ENCODE assay signal across 8 mouse cellular contexts in the genomic region with DNA sequence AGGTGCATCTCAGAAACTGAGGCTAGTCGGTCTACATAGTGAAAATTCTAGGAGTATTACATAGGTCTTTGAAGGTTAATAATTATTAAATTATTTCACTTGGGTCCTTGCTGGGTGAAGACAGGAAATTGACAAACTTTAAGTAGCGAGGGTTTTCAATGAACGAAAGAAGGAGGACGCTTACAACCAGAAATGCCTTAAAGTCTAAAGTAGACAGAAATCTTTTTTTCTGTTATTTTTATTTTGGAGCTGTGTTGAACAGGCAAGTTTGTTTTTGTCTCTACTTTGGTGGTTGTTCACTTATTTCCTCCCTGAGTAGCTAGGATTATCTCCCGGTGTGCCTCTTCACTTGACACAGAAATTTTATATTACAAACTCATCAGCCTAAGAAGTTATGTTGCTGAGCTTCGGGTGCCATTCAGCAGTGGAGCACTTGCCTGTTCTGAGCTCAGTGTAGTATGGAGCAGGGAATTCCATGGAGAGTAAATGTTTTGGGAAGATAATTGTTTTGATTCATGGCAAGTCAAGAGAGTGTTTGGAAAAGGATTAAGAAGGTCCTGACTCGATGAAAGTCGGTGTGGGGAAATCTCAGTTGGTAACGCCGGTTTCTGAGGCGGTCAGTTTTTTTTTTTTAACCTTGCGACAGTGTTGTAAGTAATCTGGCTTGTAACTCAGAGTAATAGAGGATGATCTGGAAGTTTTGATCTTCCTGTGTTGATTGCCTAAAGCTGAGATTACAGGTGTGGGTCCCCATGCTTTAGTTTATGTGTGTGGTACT. TPM values are rescaled to one million over a fixed set of nuclear protein-coding genes. Genes with fewer than 3 reads are reported as not detected.
DNase-seq lines count a peak whose midpoint lies in the region; ATAC-seq and TF ChIP-seq lines count a peak whose summit lies in the region.

No protein-coding gene starts in this region.

- no peaks in the 10 kb centered on the region for H3K9me3 ChIP-seq in lung, postnatal 0 days (ENCODE audit: low read length)
- H3K9me3 ChIP-seq in limb, embryonic 11.5 days (ENCODE audit: control insufficient read depth, low read length), result no peaks in the 10 kb centered on the region
- no peaks in the 10 kb centered on the region for H3K9me3 ChIP-seq in stomach, embryonic 15.5 days

- H3K27ac ChIP-seq in lung, postnatal 0 days (ENCODE audit: low read length), result no peak overlapping the region
- no peak overlapping the region for H3K27ac ChIP-seq in limb, embryonic 11.5 days (replicated peaks; ENCODE audit: low read depth, low read length)
- H3K27ac ChIP-seq in stomach, embryonic 15.5 days, result no peak overlapping the region

- peak overlapping the region; percentile 58 for H3K4me2 ChIP-seq in lung, postnatal 0 days (replicated peaks; ENCODE audit: low read depth, low read length)
- peak overlapping the region; percentile 66 for H3K4me2 ChIP-seq in limb, embryonic 11.5 days (ENCODE audit: low read depth, severe bottlenecking)
- H3K4me2 ChIP-seq in stomach, embryonic 15.5 days, result peak overlapping the region; percentile 79

- TF ChIP-seq EP300 in lung, postnatal 0 days (IDR thresholded peaks at IDR 0.05), result no peak

- TF ChIP-seq CTCF in lung, postnatal 0 days (IDR thresholded peaks at IDR 0.05), result no peak

- WGBS in lung, postnatal 0 days, result 2% methylated on average over 12 of the region's 12 CpGs
- 33% methylated on average over 12 of the region's 12 CpGs for WGBS in limb, embryonic 11.5 days
- 3% methylated on average over 12 of the region's 12 CpGs for WGBS in stomach, embryonic 15.5 days

- peaks cover 4% of the 10 kb centered on the region; the same call in 1 of the 2 replicates for H3K4me1 ChIP-seq in lung, postnatal 0 days (ENCODE audit: insufficient read depth, low read depth, low read length)
- H3K4me1 ChIP-seq in limb, embryonic 11.5 days (ENCODE audit: control insufficient read depth, insufficient read depth, low read length), result peaks cover 7% of the 10 kb centered on the region; the same call in 1 of the 2 replicates
- peaks cover 9% of the 10 kb centered on the region; the same call in 1 of the 2 replicates for H3K4me1 ChIP-seq in stomach, embryonic 15.5 days

- no peak for DNase-seq in lung, postnatal 0 days (ENCODE audit: low spot score)
- DNase-seq in lung, postnatal 25 days (ENCODE audit: low spot score), result no peak
- DNase-seq in fat pad, adult 2 months (ENCODE audit: extremely low read depth, low read depth, low spot score), result peak; percentile 30
- DNase-seq in limb, embryonic 11.5 days (ENCODE audit: low spot score), result no peak
- no peak for DNase-seq in thymus, postnatal 0 days (ENCODE audit: low spot score)
- DNase-seq in kidney, adult 8-10 months, result no peak
- no peak for DNase-seq in left cerebral cortex, adult 18-20 months (ENCODE audit: low spot score in 2 of 2)

- 0 out of 2 replicates have a peak overlapping the region, but pooled peaks have one; percentile 70 for H3K9ac ChIP-seq in lung, postnatal 0 days (replicated peaks; ENCODE audit: low read depth)
- H3K9ac ChIP-seq in limb, embryonic 11.5 days (ENCODE audit: low read length), result peak overlapping the region; percentile 53
- peak overlapping the region; percentile 30; the same call in 1 of the 2 replicates for H3K9ac ChIP-seq in stomach, embryonic 15.5 days

- H3K36me3 ChIP-seq in lung, postnatal 0 days (ENCODE audit: insufficient read depth, low read length), result no peaks in the 10 kb centered on the region
- H3K36me3 ChIP-seq in limb, embryonic 11.5 days (ENCODE audit: control insufficient read depth, insufficient read depth, low read length), result no peaks in the 10 kb centered on the region; the same call in 1 of the 2 replicates
- 0 out of 2 replicates have a peak, but pooled peaks cover 2% of the 10 kb centered on the region for H3K36me3 ChIP-seq in stomach, embryonic 15.5 days

- ATAC-seq in lung, postnatal 0 days, result no peak
- ATAC-seq in limb, embryonic 11.5 days (ENCODE audit: insufficient number of reproducible peaks, low FRiP score, low TSS enrichment, low read depth), result no peak
- ATAC-seq in stomach, embryonic 15.5 days (ENCODE audit: insufficient read depth, low FRiP score, low read depth), result no peak

- peak overlapping the region; percentile 55 for H3K4me3 ChIP-seq in lung, postnatal 0 days (ENCODE audit: low read depth, low read length)
- H3K4me3 ChIP-seq in limb, embryonic 11.5 days (ENCODE audit: low read depth, low read length), result peak overlapping the region; percentile 57
- peak overlapping the region; percentile 58 for H3K4me3 ChIP-seq in stomach, embryonic 15.5 days (replicated peaks)

- no peaks in the 10 kb centered on the region for H3K27me3 ChIP-seq in lung, postnatal 0 days (replicated peaks; ENCODE audit: insufficient read depth, low read length)
- no peaks in the 10 kb centered on the region for H3K27me3 ChIP-seq in limb, embryonic 11.5 days (ENCODE audit: control insufficient read depth, insufficient read depth, low read length)
- no peaks in the 10 kb centered on the region for H3K27me3 ChIP-seq in stomach, embryonic 15.5 days (replicated peaks)

RNA-seq across cellular contexts. Expression of a gene that starts 0.8 kb away (rescaled TPM):
- polyA plus RNA-seq in lung, postnatal 0 days (2015; fragmentation: Nextera tagmentation; extraction: Ambion mirVana), result 2.6 and 2.9 TPM in 2 replicates
- polyA plus RNA-seq in limb, embryonic 11.5 days (2014; fragmentation: Nextera tagmentation; extraction: Ambion mirVana), result 10.0 and 10.4 TPM in 2 replicates
- 7.7 and 8.0 TPM in 2 replicates for polyA plus RNA-seq in stomach, embryonic 15.5 days (2015; fragmentation: Nextera tagmentation; extraction: Ambion mirVana)
- polyA plus RNA-seq in thymus, postnatal 0 days (2015; fragmentation: Nextera tagmentation; extraction: Ambion mirVana), result 21.5 and 23.5 TPM in 2 replicates
- 1 to 10 TPM; 4.2 to 4.7 TPM for total RNA-seq in left cerebral cortex, adult 18-20 months (2021)

RNA-seq across cellular contexts. Expression of a gene that starts 0.9 kb away (rescaled TPM):
- polyA plus RNA-seq in lung, postnatal 0 days (2015; fragmentation: Nextera tagmentation; extraction: Ambion mirVana), result 16.3 and 20.7 TPM in 2 replicates
- polyA plus RNA-seq in limb, embryonic 11.5 days (2014; fragmentation: Nextera tagmentation; extraction: Ambion mirVana), result 33.7 and 37.2 TPM in 2 replicates
- polyA plus RNA-seq in stomach, embryonic 15.5 days (2015; fragmentation: Nextera tagmentation; extraction: Ambion mirVana), result 23.9 and 24.5 TPM in 2 replicates
- 30.6 and 34.0 TPM in 2 replicates for polyA plus RNA-seq in thymus, postnatal 0 days (2015; fragmentation: Nextera tagmentation; extraction: Ambion mirVana)
- total RNA-seq in left cerebral cortex, adult 18-20 months (2021), result 10 to 100 TPM; 27.9 to 34.0 TPM

RNA-seq across cellular contexts. Expression of a gene that starts 33.5 kb away (rescaled TPM):
- 37.7 and 37.8 TPM in 2 replicates for polyA plus RNA-seq in lung, postnatal 0 days (2015; fragmentation: Nextera tagmentation; extraction: Ambion mirVana)
- polyA plus RNA-seq in limb, embryonic 11.5 days (2014; fragmentation: Nextera tagmentation; extraction: Ambion mirVana), result 66.2 and 67.3 TPM in 2 replicates
- polyA plus RNA-seq in stomach, embryonic 15.5 days (2015; fragmentation: Nextera tagmentation; extraction: Ambion mirVana), result 45.7 and 47.5 TPM in 2 replicates
- polyA plus RNA-seq in thymus, postnatal 0 days (2015; fragmentation: Nextera tagmentation; extraction: Ambion mirVana), result 55.0 and 56.2 TPM in 2 replicates
- total RNA-seq in left cerebral cortex, adult 18-20 months (2021), result 10 to 100 TPM; 41.6 to 45.0 TPM

RNA-seq across cellular contexts. Expression of a gene that starts 50.8 kb away (rescaled TPM):
- polyA plus RNA-seq in lung, postnatal 0 days (2015; fragmentation: Nextera tagmentation; extraction: Ambion mirVana), result 0.15 and 0.35 TPM in 2 replicates
- polyA plus RNA-seq in limb, embryonic 11.5 days (2014; fragmentation: Nextera tagmentation; extraction: Ambion mirVana), result 0.12 and 0.37 TPM in 2 replicates
- polyA plus RNA-seq in stomach, embryonic 15.5 days (2015; fragmentation: Nextera tagmentation; extraction: Ambion mirVana), result 0.30 and 0.67 TPM in 2 replicates
- 0.14 and 0.27 TPM in 2 replicates for polyA plus RNA-seq in thymus, postnatal 0 days (2015; fragmentation: Nextera tagmentation; extraction: Ambion mirVana)
- total RNA-seq in left cerebral cortex, adult 18-20 months (2021), result under 1 TPM; 0.26 to 0.37 TPM

RNA-seq across cellular contexts. Expression of a gene that starts 54.3 kb away (rescaled TPM):
- 61.7 and 70.9 TPM in 2 replicates for polyA plus RNA-seq in lung, postnatal 0 days (2015; fragmentation: Nextera tagmentation; extraction: Ambion mirVana)
- polyA plus RNA-seq in limb, embryonic 11.5 days (2014; fragmentation: Nextera tagmentation; extraction: Ambion mirVana), result 122 and 124 TPM in 2 replicates
- polyA plus RNA-seq in stomach, embryonic 15.5 days (2015; fragmentation: Nextera tagmentation; extraction: Ambion mirVana), result 96.0 and 102 TPM in 2 replicates
- 111 and 114 TPM in 2 replicates for polyA plus RNA-seq in thymus, postnatal 0 days (2015; fragmentation: Nextera tagmentation; extraction: Ambion mirVana)
- 10 to 100 TPM; 18.3 to 20.9 TPM for total RNA-seq in left cerebral cortex, adult 18-20 months (2021)
